Mouse (Mus musculus): Measurements from ENCODE around the gene Cbln4.

Gene Cbln4

GRCm38 (mm10) chr2:172043235-172043610, at the start of gene Cbln4:
TSS of gene Cbln4 (minus strand) at chr2:172043466.
- DNase-seq (ENCODE audit: low read depth, low spot score): no peak

- DNase-seq (ENCODE audit: low read depth, low spot score): no peak
Observed at GRCm38 (mm10) chr2:172078596-172078995, 35.3 kb upstream of the Cbln4 start.

GRCm38 (mm10) chr2:172076295-172076694, 33.0 kb upstream of the Cbln4 start:
- no peak for DNase-seq (ENCODE audit: low read depth, low spot score)

- no peak for DNase-seq (ENCODE audit: low read depth, low spot score)
Observed at GRCm38 (mm10) chr2:172062876-172063275, 19.6 kb upstream of the Cbln4 start.

GRCm38 (mm10) chr2:172059747-172060146, 16.5 kb upstream of the Cbln4 start:
- no peak for DNase-seq (ENCODE audit: low read depth, low spot score)

GRCm38 (mm10) chr2:172058936-172059665, 15.8 kb upstream of the Cbln4 start:
- no peak for DNase-seq (ENCODE audit: low read depth, low spot score)

- no peak for DNase-seq (ENCODE audit: low read depth, low spot score)
Observed at GRCm38 (mm10) chr2:172046002-172046401, 2.7 kb upstream of the Cbln4 start.

- no peak for DNase-seq (ENCODE audit: low read depth, low spot score)
Observed at GRCm38 (mm10) chr2:172042607-172043234, 545 bp downstream of the Cbln4 start.

- no peak for DNase-seq (ENCODE audit: low read depth, low spot score)
Observed at GRCm38 (mm10) chr2:172042125-172042524, 1.1 kb downstream of the Cbln4 start.

GRCm38 (mm10) chr2:172040859-172041258, 2.4 kb downstream of the Cbln4 start:
- DNase-seq (ENCODE audit: low read depth, low spot score): no peak

GRCm38 (mm10) chr2:172039601-172040000, 3.7 kb downstream of the Cbln4 start:
- DNase-seq (ENCODE audit: low read depth, low spot score): no peak

- DNase-seq (ENCODE audit: low read depth, low spot score): no peak
Observed at GRCm38 (mm10) chr2:172034281-172034680, 9.0 kb downstream of the Cbln4 start.

- DNase-seq (ENCODE audit: low read depth, low spot score): no peak
Observed at GRCm38 (mm10) chr2:172025459-172026130, 17.7 kb downstream of the Cbln4 start.

GRCm38 (mm10) chr2:172006726-172007125, 36.5 kb downstream of the Cbln4 start:
- no peak for DNase-seq (ENCODE audit: low read depth, low spot score)

GRCm38 (mm10) chr2:172005970-172006369, 37.3 kb downstream of the Cbln4 start:
- DNase-seq (ENCODE audit: low read depth, low spot score): no peak

- DNase-seq (ENCODE audit: low read depth, low spot score): no peak
Observed at GRCm38 (mm10) chr2:172004029-172004984, 39.0 kb downstream of the Cbln4 start.

- no peak for DNase-seq (ENCODE audit: low read depth, low spot score)
Observed at GRCm38 (mm10) chr2:171996979-171997686, 46.1 kb downstream of the Cbln4 start.

GRCm38 (mm10) chr2:171994861-171995260, 48.4 kb downstream of the Cbln4 start:
- no peak for DNase-seq (ENCODE audit: low read depth, low spot score)

- no peak for DNase-seq (ENCODE audit: low read depth, low spot score)
Observed at GRCm38 (mm10) chr2:171994240-171994639, 49.0 kb downstream of the Cbln4 start.

GRCm38 (mm10) chr2:171986686-171987085, 56.6 kb downstream of the Cbln4 start:
- no peak for DNase-seq (ENCODE audit: low read depth, low spot score)

Data from retina, postnatal 7 days (tissue).